Mouse (Mus musculus) ZHBTc4 (cell line): Measurements from ENCODE around the gene Ppp2r3c.
"Not testable (repeated sequence)": the region's sequence is repeated elsewhere in the genome, so short reads cannot be mapped to it uniquely, and the experiment has no call there.

Experiments
- DNase-seq: peaks from one replicate; pipeline ENCODE4 v3.0.0-alpha.2; 2011; ENCODE audit warnings: low read depth, low spot score

The Ppp2r3c gene

DNA sequence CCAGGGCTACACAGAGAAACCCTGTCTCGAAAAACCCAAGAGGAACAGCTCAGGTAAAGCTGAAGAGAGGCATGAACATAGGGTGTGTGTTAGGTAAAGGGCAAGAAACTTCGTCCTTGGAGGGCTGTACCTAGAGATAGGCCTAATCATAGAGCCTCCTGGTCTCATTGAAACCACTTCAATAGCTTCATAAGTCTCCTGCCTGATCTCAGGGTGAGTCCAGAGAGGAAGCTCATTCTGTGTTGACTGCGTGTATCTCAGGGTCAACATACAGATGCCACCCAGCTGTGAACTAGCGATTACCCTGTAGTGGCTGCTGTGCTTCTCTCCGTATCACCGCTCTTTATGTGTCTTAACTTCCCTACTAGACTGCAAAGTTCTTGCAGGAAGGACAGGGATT is 25.2 kb downstream of the Ppp2r3c start:
- not testable (repeated sequence) for DNase-seq

DNA sequence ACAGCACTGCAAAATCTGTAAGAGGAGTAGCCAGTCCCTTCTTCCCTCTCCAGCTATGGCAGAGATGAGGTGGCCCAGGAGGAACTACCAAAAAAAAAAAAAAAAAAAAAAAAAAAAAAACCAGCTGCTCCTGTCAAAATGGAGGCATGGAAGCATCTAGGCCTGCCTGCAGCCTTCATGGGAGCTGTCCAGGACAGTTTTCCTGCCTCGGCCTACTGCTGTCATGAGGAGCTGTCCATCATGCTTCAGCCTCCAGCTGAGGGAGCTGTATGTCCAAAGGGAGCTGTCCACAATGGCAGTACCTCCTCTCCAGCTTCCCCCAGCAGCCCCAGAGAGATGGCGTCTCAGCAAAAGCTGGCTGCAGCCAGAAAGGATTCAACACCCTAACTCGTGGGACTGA is 30.6 kb downstream of the Ppp2r3c start:
- DNase-seq, result peak; percentile 85

DNA sequence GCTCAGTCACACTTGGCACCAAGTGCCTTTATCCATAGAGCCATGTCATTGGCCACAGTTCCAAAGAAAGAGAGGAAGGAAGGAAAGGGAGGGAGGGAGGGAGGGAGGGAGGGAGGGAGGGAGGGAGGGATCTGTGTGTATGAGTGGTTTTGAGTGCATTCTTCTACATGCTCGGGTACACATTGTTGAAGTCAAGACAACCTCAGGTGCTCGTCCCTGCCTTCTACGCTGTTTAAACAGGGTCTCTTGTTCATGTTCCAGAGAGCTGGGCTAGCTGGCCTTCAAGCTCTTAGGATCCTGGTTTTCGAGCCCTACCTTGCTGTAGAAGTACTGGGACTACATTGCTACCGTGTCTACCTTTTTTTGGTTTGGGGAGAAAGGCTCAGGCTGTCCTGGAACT is 39.4 kb downstream of the Ppp2r3c start:
- DNase-seq, result not testable (repeated sequence)

DNA sequence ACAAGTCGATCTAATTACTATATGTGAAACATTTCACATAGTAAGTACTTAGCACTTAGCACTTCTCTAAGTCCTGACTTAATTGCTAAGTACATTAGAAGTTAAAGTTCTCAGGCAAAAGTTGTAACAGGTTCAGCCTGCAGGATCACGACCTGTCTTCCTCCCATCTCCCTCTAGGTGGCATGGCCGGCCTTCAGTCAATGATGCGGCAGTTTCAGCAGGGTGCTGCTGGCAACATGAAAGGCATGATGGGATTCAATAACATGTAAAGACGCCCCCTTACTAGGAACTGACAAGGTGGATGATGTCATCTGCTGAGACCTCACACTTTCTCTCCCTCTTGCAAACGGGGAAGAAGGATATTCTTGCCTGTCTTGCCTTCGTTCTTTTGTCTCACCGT is 40.8 kb downstream of the Ppp2r3c start:
- DNase-seq, result not testable (repeated sequence)

DNA sequence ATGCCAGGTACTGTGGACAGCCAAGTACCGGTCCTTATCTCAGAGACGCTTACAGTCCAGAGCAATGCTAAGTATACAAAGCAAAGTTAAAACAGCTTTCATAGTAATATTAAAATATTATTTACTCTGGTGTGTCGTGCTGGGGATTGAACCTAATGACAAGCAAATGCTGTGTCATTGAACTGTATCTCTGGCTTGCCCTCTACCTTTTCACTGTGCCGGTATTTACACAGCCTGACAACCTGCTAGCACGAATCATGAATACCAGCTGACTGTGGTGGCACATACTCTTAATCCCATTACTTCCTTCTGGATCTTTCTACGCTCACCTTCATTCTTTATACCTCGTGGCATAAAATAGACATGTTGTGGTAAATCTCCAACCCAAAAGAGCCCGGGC is 60.6 kb downstream of the Ppp2r3c start:
- DNase-seq, result not testable (repeated sequence)

DNA sequence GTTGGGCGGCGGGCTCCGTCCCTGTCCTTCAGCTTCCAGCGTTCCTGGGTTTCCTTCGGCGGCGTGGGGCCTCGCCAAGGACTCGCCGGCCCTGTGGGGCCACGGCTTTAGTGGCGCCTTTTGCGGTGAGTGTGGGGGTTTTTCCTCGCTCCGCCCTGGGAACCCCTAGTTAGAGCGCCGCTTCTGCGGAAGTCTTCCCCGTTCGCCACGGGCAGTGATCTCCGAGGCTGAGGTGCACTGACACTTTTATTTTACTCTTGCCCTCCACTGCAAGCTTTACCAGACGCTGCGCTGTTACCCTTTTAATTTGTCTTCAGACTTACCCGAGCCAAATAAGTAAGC is 72.3 kb downstream of the Ppp2r3c start:
- not testable (repeated sequence) for DNase-seq

DNA sequence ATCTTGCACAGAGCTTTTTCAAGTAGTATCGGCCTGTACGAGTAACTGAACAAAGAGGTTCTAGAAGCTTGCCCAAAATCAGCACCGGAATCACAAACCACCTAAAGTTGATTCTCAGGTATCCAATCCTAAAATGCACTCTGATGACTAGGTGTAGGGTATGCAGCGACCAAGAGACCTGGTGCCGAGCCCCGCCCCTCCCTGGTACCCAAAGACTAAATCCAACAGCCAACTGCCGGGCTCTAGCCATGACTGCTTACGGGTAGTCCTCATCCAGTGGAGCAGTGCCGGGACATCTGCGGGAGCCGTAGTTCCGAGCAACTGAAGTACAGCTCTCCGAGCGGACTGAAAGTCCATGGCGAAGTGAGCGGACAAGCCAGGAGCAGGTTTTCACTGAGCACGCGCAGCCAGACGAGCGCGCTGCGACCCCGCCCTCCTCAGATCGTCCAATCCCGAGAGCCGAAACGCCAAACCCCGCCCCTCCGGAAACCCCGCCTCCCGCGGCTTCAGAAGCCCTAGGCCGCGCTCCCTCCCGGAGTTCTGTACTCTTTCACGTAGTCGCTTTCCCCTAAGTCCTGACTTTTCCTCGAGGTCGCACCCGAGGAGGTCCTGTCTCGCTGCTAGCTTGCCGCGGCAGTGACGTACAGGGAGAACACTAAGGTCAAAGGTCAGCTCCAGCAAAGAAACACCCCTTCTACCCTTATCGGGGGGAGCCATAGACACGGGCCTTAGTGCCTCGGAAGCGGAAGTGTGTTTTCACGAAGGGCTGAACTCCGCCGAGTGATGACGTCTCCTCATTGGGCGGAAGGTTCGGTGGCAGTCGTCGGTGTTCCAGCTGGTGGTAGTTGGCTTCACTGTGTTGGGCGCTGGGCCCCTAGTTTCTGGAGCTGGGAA is 72.9 kb downstream of the Ppp2r3c start, which contains the start of gene Srp54c:
Srp54c (plus strand) TSS at position 543 of the 894 bp plus-strand sequence.
- not testable (repeated sequence) for DNase-seq
